Mouse (Mus musculus) G1E (cell line): ENCODE measurements at regions not wholly inside any gene's neighbourhood (a gene's known extent, or its start where the extent isn't known, plus 50 kb on each side); places are given as distances from the start of the nearest gene placed in this dataset.

Source experiments
- ATAC-seq: 2 replicates; pipeline ENCODE4 v1.8.0; 2016; ENCODE audit warnings: mild to moderate bottlenecking; ENCODE audit not compliant: insufficient number of reproducible peaks, poor library complexity, low FRiP score, severe bottlenecking; ENCODE audit errors: extremely low read depth
- DNase-seq: peaks from one replicate; pipeline ENCODE4 v3.0.0; 2012; ENCODE audit warnings: low spot score
- H3K27me3 ChIP-seq: 2 replicates; pipeline ENCODE4 v1.6.1; 2012; ENCODE audit warnings: mild to moderate bottlenecking, low read length, inconsistent platforms; ENCODE audit not compliant: insufficient read depth
- H3K36me3 ChIP-seq: replicated peaks from 2 replicates; pipeline ENCODE3; 2012; ENCODE audit warnings: mild to moderate bottlenecking, inconsistent platforms
- H3K4me1 ChIP-seq: 2 replicates; pipeline ENCODE4 v1.6.1; 2012; ENCODE audit warnings: low read depth, low read length, inconsistent platforms, mixed read lengths; ENCODE audit not compliant: insufficient read depth
- H3K4me3 ChIP-seq: 2 replicates; pipeline ENCODE4 v1.5.1; 2012; ENCODE audit warnings: low read depth, mild to moderate bottlenecking, inconsistent platforms, low read length, moderate library complexity, mixed read lengths
- H3K9me3 ChIP-seq: replicated peaks from 2 replicates; pipeline ENCODE4 v1.6.1; 2012; ENCODE audit warnings: inconsistent platforms
- CTCF ChIP-seq: IDR thresholded peaks from 2 replicates; pipeline ENCODE4 v1.5.1; 2012; ENCODE audit warnings: low read depth, low read length, inconsistent platforms, mixed read lengths
- GATA1 ChIP-seq: IDR thresholded peaks from 2 replicates; pipeline ENCODE4 v1.6.1; 2012; ENCODE audit warnings: borderline replicate concordance, low read length, inconsistent platforms, mixed read lengths
- GATA2 ChIP-seq: IDR thresholded peaks from 2 replicates; pipeline ENCODE4 v1.6.1; 2012; ENCODE audit warnings: low read depth, low read length, inconsistent platforms, borderline replicate concordance
- POLR2AphosphoS5 ChIP-seq: IDR thresholded peaks from 2 replicates; pipeline ENCODE4 v1.6.1; 2012; ENCODE audit warnings: low read depth, low read length, inconsistent platforms; ENCODE audit not compliant: insufficient replicate concordance
- TAL1 ChIP-seq: conservative IDR thresholded peaks from 2 replicates; pipeline ENCODE4 v1.6.1; 2012; ENCODE audit warnings: low read depth, low read length, inconsistent platforms, mixed read lengths

- Histone ChIP-seq H3K9me3 (no peaks in the 10 kb centered on the region), H3K4me1 (peaks cover 3% of the 10 kb centered on the region; the same call in 1 of the 2 replicates), H3K4me3 (no peak overlapping the region), H3K36me3 (no peaks in the 10 kb centered on the region), H3K27me3 (peaks cover 4% of the 10 kb centered on the region; the same call in 1 of the 2 replicates)
- TF ChIP-seq TAL1 (no peak), CTCF (no peak), GATA2 (no peak), POLR2AphosphoS5 (no peak), GATA1 (no peak)
- no peak for ATAC-seq
- DNase-seq: no peak
These were observed 55.1 kb upstream of the Smox start for GRCm38 (mm10) chr2:131436149-131436548.

- ATAC-seq: no peak
- no peaks in the 10 kb centered on the region for H3K4me1 ChIP-seq
- H3K36me3 ChIP-seq: no peaks in the 10 kb centered on the region
- H3K27me3 ChIP-seq: peaks cover 9% of the 10 kb centered on the region; the same call in 1 of the 2 replicates
- no peak for DNase-seq
- no peaks in the 10 kb centered on the region for H3K9me3 ChIP-seq
- no peak for TF ChIP-seq TAL1
- TF ChIP-seq POLR2AphosphoS5: no peak
- TF ChIP-seq CTCF: no peak
- no peak for TF ChIP-seq GATA2
- TF ChIP-seq GATA1: no peak
- no peak overlapping the region for H3K4me3 ChIP-seq
These were observed 60.8 kb upstream of the Smox start for GRCm38 (mm10) chr2:131430474-131430873.

- ATAC-seq (no peak), DNase-seq (no peak)
- peaks cover 1% of the 10 kb centered on the region for H3K4me1 ChIP-seq
- TF ChIP-seq TAL1 (no peak), POLR2AphosphoS5 (no peak), GATA1 (no peak), CTCF (no peak), GATA2 (no peak)
- H3K36me3 ChIP-seq: no peaks in the 10 kb centered on the region
- H3K4me3 ChIP-seq: no peak overlapping the region
- H3K9me3 ChIP-seq: no peaks in the 10 kb centered on the region
- H3K27me3 ChIP-seq: peaks cover 9% of the 10 kb centered on the region; the same call in 1 of the 2 replicates
These were observed 63.2 kb upstream of the Smox start for GRCm38 (mm10) chr2:131428089-131428488.

- TF ChIP-seq GATA2: no peak
- ATAC-seq: no peak
- Histone ChIP-seq H3K4me1 (peaks cover 6% of the 10 kb centered on the region), H3K36me3 (no peaks in the 10 kb centered on the region), H3K9me3 (no peaks in the 10 kb centered on the region), H3K27me3 (peaks cover 9% of the 10 kb centered on the region; the same call in 1 of the 2 replicates), H3K4me3 (no peak overlapping the region)
- no peak for DNase-seq
These were observed 64.4 kb upstream of the Smox start for GRCm38 (mm10) chr2:131426941-131427340.

GRCm38 (mm10) chr2:131423616-131424320 is 67.5 kb upstream of the Smox start:
- no peak for ATAC-seq
- no peak for DNase-seq
- H3K27me3 ChIP-seq: peaks cover 4% of the 10 kb centered on the region; the same call in 1 of the 2 replicates
- H3K9me3 ChIP-seq: no peaks in the 10 kb centered on the region
- no peak overlapping the region for H3K4me3 ChIP-seq
- TF ChIP-seq GATA1: no peak
- H3K36me3 ChIP-seq: no peaks in the 10 kb centered on the region
- H3K4me1 ChIP-seq: peaks cover 6% of the 10 kb centered on the region

- peak; percentile 54 for ATAC-seq
- H3K4me1 ChIP-seq: peaks cover 6% of the 10 kb centered on the region
- TF ChIP-seq POLR2AphosphoS5: no peak
- TF ChIP-seq CTCF: peak; percentile 38
These were observed 68.3 kb upstream of the Smox start for GRCm38 (mm10) chr2:131422907-131423445.

More at GRCm38 (mm10) chr2:131422907-131423445, 68.3 kb upstream of the Smox start:
- H3K4me3 ChIP-seq: peak overlapping the region; percentile 66; the same call in 1 of the 2 replicates
- peaks cover 7% of the 10 kb centered on the region; the same call in 1 of the 2 replicates for H3K27me3 ChIP-seq
- H3K9me3 ChIP-seq: no peaks in the 10 kb centered on the region
- H3K36me3 ChIP-seq: no peaks in the 10 kb centered on the region
- DNase-seq: peak; percentile 61
